Mouse (Mus musculus): ENCODE data around the gene Tmem132d.

- TF ChIP-seq GATA1 (IDR thresholded peaks at IDR 0.05; ENCODE audit: borderline replicate concordance, low read length) = no peak
- TF ChIP-seq FLI1 (IDR thresholded peaks at IDR 0.05; ENCODE audit: low read length) = no peak
These were observed 7.0 kb upstream of the Tmem132d start for GRCm38 (mm10) chr5:128439828-128440227.

All from megakaryocyte, embryonic 14.5 days (primary cell).